Mouse (Mus musculus) liver, embryonic 16.5 days (tissue): ENCODE results near the gene Lrrc4. TPM values are rescaled to one million over a fixed set of nuclear protein-coding genes. Genes with fewer than 3 reads are reported as not detected.

Source experiments
- ATAC-seq: fragments of 200-750 bp; cut with Nextera tagmentation; 2 replicates; pipeline ENCODE4 v1.8.0; 2017; ENCODE audit warnings: low read depth, mild to moderate bottlenecking, moderate number of reproducible peaks, moderate library complexity
- H3K27ac ChIP-seq: fragments of 300-500 bp; sonication (generic); 2 replicates; pipeline ENCODE4 v1.5.1; 2014; ENCODE audit warnings: mild to moderate bottlenecking, low read length
- H3K27me3 ChIP-seq: fragments of 300-500 bp; sonication (generic); 2 replicates; pipeline ENCODE4 v1.6.1; 2014; ENCODE audit warnings: low read depth, low read length, mixed read lengths; ENCODE audit not compliant: control insufficient read depth, insufficient read depth
- H3K36me3 ChIP-seq: fragments of 300-500 bp; sonication (generic); 2 replicates; pipeline ENCODE4 v1.6.1; 2014; ENCODE audit warnings: mild to moderate bottlenecking; ENCODE audit not compliant: control insufficient read depth, insufficient read depth
- H3K4me1 ChIP-seq: fragments of 300-500 bp; sonication (generic); 2 replicates; pipeline ENCODE4 v1.6.1; 2014; ENCODE audit warnings: low read depth, low read length, mixed read lengths; ENCODE audit not compliant: control insufficient read depth
- H3K4me2 ChIP-seq: fragments of 300-500 bp; sonication (generic); 2 replicates; pipeline ENCODE4 v1.6.1; 2014; ENCODE audit warnings: low read depth, low read length, mixed read lengths
- H3K4me3 ChIP-seq: fragments of 300-500 bp; sonication (generic); 2 replicates; pipeline ENCODE4 v1.5.1; 2014; ENCODE audit warnings: low read depth, mild to moderate bottlenecking, low read length
- H3K9ac ChIP-seq: fragments of 300-500 bp; sonication (generic); 2 replicates; pipeline ENCODE4 v1.6.1; 2014; ENCODE audit warnings: low read depth, low read length
- H3K9me3 ChIP-seq: fragments of 300-500 bp; sonication (generic); replicated peaks from 2 replicates; pipeline ENCODE4 v1.6.1; 2016; ENCODE audit warnings: low read length; ENCODE audit not compliant: control insufficient read depth
- WGBS: fragments of 180-500 bp; shearing (Covaris S2); extraction: QIAGEN DNeasy Blood & Tissue Kit; methylation state at CpG from one replicate; pipeline ENCODE4 v1.1.7; 2014; ENCODE audit not compliant: insufficient replicate concordance; 5-methylcytosine and 5-hydroxymethylcytosine counted together
- polyA plus RNA-seq: library from polyadenylated mRNA; unstranded; fragments of >200 nt; fragmentation: Nextera tagmentation; extraction: Ambion mirVana; gene quantifications from 2 replicates; pipeline ENCODE4 v1.2.1, GENCODE M21; 2015

Lrrc4 gene
- polyA plus RNA-seq, 1 experiment from 2014 or later = 0.11 TPM

GRCm38 (mm10) chr6:28832751-28833291, 1.3 kb upstream of the Lrrc4 start:
- WGBS = 0% methylated on average over 52 of the region's 58 CpGs
- H3K9me3 ChIP-seq = no peaks in the 10 kb centered on the region

GRCm38 (mm10) chr6:28831854-28832750, 555 bp upstream of the Lrrc4 start:
- H3K9ac ChIP-seq = peak overlapping the region; percentile 33
- H3K27ac ChIP-seq = no peak overlapping the region
- H3K4me2 ChIP-seq = peak overlapping the region; percentile 82
- no peaks in the 10 kb centered on the region for H3K36me3 ChIP-seq
- peaks cover 34% of the 10 kb centered on the region for H3K27me3 ChIP-seq
- ATAC-seq = peak; percentile 22; the same call in 1 of the 2 replicates
- no peaks in the 10 kb centered on the region for H3K9me3 ChIP-seq
- WGBS = under 1% methylated on average over 70 of the region's 82 CpGs
- H3K4me3 ChIP-seq = peak overlapping the region; percentile 57
- peaks cover 8% of the 10 kb centered on the region for H3K4me1 ChIP-seq

More at GRCm38 (mm10) chr6:28832751-28833291, 1.3 kb upstream of the Lrrc4 start:
- Histone ChIP-seq H3K36me3 (no peaks in the 10 kb centered on the region), H3K4me1 (peaks cover 8% of the 10 kb centered on the region), H3K27ac (no peak overlapping the region), H3K9ac (peak overlapping the region; percentile 33), H3K27me3 (peaks cover 34% of the 10 kb centered on the region), H3K4me2 (peak overlapping the region; percentile 82), H3K4me3 (peak overlapping the region; percentile 57)
- 0 out of 2 replicates have a peak, but pooled peaks have one; percentile 23 for ATAC-seq

GRCm38 (mm10) chr6:28830306-28830705, 1.2 kb downstream of the Lrrc4 start:
- no peaks in the 10 kb centered on the region for H3K36me3 ChIP-seq
- no peak overlapping the region for H3K4me3 ChIP-seq
- WGBS = 83% methylated on average over 12 of the region's 12 CpGs
- no peak for ATAC-seq
- no peak overlapping the region for H3K4me2 ChIP-seq
- H3K9ac ChIP-seq = no peak overlapping the region
- peaks cover 8% of the 10 kb centered on the region for H3K4me1 ChIP-seq
- H3K27ac ChIP-seq = no peak overlapping the region
- H3K27me3 ChIP-seq = peaks cover 34% of the 10 kb centered on the region
- H3K9me3 ChIP-seq = no peaks in the 10 kb centered on the region

- no peak for ATAC-seq
- Histone ChIP-seq H3K27ac (no peak overlapping the region), H3K36me3 (no peaks in the 10 kb centered on the region), H3K27me3 (peaks cover 27% of the 10 kb centered on the region), H3K4me1 (peaks cover 7% of the 10 kb centered on the region), H3K4me2 (no peak overlapping the region), H3K9me3 (no peaks in the 10 kb centered on the region), H3K4me3 (no peak overlapping the region), H3K9ac (no peak overlapping the region)
- WGBS = 69% methylated on average over 6 of the region's 6 CpGs
Measured at GRCm38 (mm10) chr6:28828593-28828992, 3.0 kb downstream of the Lrrc4 start.

GRCm38 (mm10) chr6:28827565-28827964, 4.0 kb downstream of the Lrrc4 start:
- Histone ChIP-seq H3K9me3 (no peaks in the 10 kb centered on the region), H3K27ac (no peak overlapping the region), H3K36me3 (no peaks in the 10 kb centered on the region), H3K27me3 (peaks cover 17% of the 10 kb centered on the region), H3K4me3 (no peak overlapping the region), H3K4me1 (no peaks in the 10 kb centered on the region), H3K4me2 (no peak overlapping the region), H3K9ac (no peak overlapping the region)
- no peak for ATAC-seq
- WGBS = 62% methylated on average over 3 of the region's 3 CpGs

- Histone ChIP-seq H3K4me2 (no peak overlapping the region), H3K27me3 (peaks cover 10% of the 10 kb centered on the region), H3K4me1 (no peaks in the 10 kb centered on the region), H3K9ac (no peak overlapping the region), H3K36me3 (no peaks in the 10 kb centered on the region), H3K4me3 (no peak overlapping the region), H3K27ac (no peak overlapping the region), H3K9me3 (no peaks in the 10 kb centered on the region)
- 67% methylated on average over 9 of the region's 9 CpGs for WGBS
- no peak for ATAC-seq
Measured at GRCm38 (mm10) chr6:28826689-28827389, 4.7 kb downstream of the Lrrc4 start.

- no peak overlapping the region for H3K4me3 ChIP-seq
- no peak overlapping the region for H3K27ac ChIP-seq
- WGBS = 68% methylated on average over 3 of the region's 3 CpGs
- no peaks in the 10 kb centered on the region for H3K4me1 ChIP-seq
- no peaks in the 10 kb centered on the region for H3K9me3 ChIP-seq
- ATAC-seq = no peak
- no peak overlapping the region for H3K9ac ChIP-seq
- H3K27me3 ChIP-seq = peaks cover under 1% of the 10 kb centered on the region
- no peak overlapping the region for H3K4me2 ChIP-seq
- no peaks in the 10 kb centered on the region for H3K36me3 ChIP-seq
Measured at GRCm38 (mm10) chr6:28825894-28826293, 5.7 kb downstream of the Lrrc4 start.

GRCm38 (mm10) chr6:28823802-28824201, 7.7 kb downstream of the Lrrc4 start:
- H3K36me3 ChIP-seq = no peaks in the 10 kb centered on the region
- H3K27me3 ChIP-seq = no peaks in the 10 kb centered on the region
- no peak overlapping the region for H3K4me3 ChIP-seq
- no peak overlapping the region for H3K27ac ChIP-seq
- no peaks in the 10 kb centered on the region for H3K4me1 ChIP-seq
- no peak overlapping the region for H3K9ac ChIP-seq
- no peak for ATAC-seq
- H3K4me2 ChIP-seq = no peak overlapping the region
- no peaks in the 10 kb centered on the region for H3K9me3 ChIP-seq
- WGBS = 73% methylated on average over 5 of the region's 5 CpGs
